Mouse (Mus musculus) MEL (cell line): ENCODE measurements around the gene Lyrm1. TPM values are rescaled to one million over a fixed set of nuclear protein-coding genes. Genes with fewer than 3 reads are reported as not detected.

Source experiments
- DNase-seq: peaks from one replicate; pipeline ENCODE4 v3.0.0; 2011; ENCODE audit warnings: low read depth, low spot score
- H3K27ac ChIP-seq: 2 replicates; pipeline ENCODE4 v1.5.1; 2012; ENCODE audit warnings: low read depth, mild to moderate bottlenecking, control low read depth, low read length, moderate library complexity; ENCODE audit not compliant: control insufficient read depth
- H3K27me3 ChIP-seq, 2 experiments: fragments of 150-350 bp in 1 of 2; sonication (generic) in 1 of 2; 2 replicates each; pipeline ENCODE4 v1.6.1; 2012; ENCODE audit warnings: low read length in 2 of 2, mild to moderate bottlenecking in 2 of 2, improper control_type of control experiment in 1 of 2, moderate library complexity in 1 of 2; ENCODE audit not compliant: insufficient read depth in 2 of 2, control insufficient read depth in 1 of 2
- H3K36me3 ChIP-seq, 2 experiments: 2 replicates each; pipeline ENCODE4 v1.6.1; 2012 to 2014; ENCODE audit warnings: low read length in 2 of 2, improper control_type of control experiment in 1 of 2, inconsistent platforms in 1 of 2, mild to moderate bottlenecking in 1 of 2; ENCODE audit not compliant: insufficient read depth in 2 of 2, control insufficient read depth in 1 of 2
- H3K4me1 ChIP-seq, 2 experiments: fragments of 150-350 bp in 1 of 2; sonication (generic) in 1 of 2; 2 replicates each; pipeline ENCODE4 v1.6.1; 2012; ENCODE audit warnings: low read length in 2 of 2, improper control_type of control experiment in 1 of 2, mild to moderate bottlenecking in 1 of 2; ENCODE audit not compliant: insufficient read depth in 2 of 2, control insufficient read depth in 1 of 2
- H3K4me3 ChIP-seq, 2 experiments: fragments of 150-350 bp in 1 of 2; sonication (generic) in 1 of 2; 2 replicates each; pipeline ENCODE4 v1.5.1; 2012; ENCODE audit warnings: low read depth in 2 of 2, low read length in 2 of 2, mild to moderate bottlenecking in 2 of 2, moderate library complexity in 2 of 2, control low read depth in 1 of 2, improper control_type of control experiment in 1 of 2; ENCODE audit not compliant: control insufficient read depth in 1 of 2, insufficient read depth in 1 of 2
- H3K79me2 ChIP-seq: 2 replicates; pipeline ENCODE4 v1.6.1; 2012; ENCODE audit warnings: mild to moderate bottlenecking, low read length, moderate library complexity; ENCODE audit not compliant: control insufficient read depth, poor library complexity, insufficient read depth
- H3K9ac ChIP-seq: 2 replicates; pipeline ENCODE4 v1.6.1; 2012; ENCODE audit warnings: low read depth, mild to moderate bottlenecking, control low read depth, low read length, moderate library complexity; ENCODE audit not compliant: control insufficient read depth, poor library complexity, severe bottlenecking
- H3K9me3 ChIP-seq: fragments of 150-350 bp; sonication (generic); replicated peaks from 2 replicates; pipeline ENCODE4 v1.6.1; 2012; ENCODE audit warnings: mild to moderate bottlenecking, low read length, improper control_type of control experiment, moderate library complexity; ENCODE audit not compliant: insufficient read depth
- CHD2 ChIP-seq: IDR thresholded peaks from 2 replicates; pipeline ENCODE4 v1.6.1; 2011; ENCODE audit warnings: low read length, improper control_type of control experiment
- ELF1 ChIP-seq: IDR thresholded peaks from 2 replicates; pipeline ENCODE4 v1.6.1; 2014; ENCODE audit warnings: low read depth, mild to moderate bottlenecking, inconsistent platforms, low read length, improper control_type of control experiment, moderate library complexity
- HCFC1 ChIP-seq: IDR thresholded peaks from 2 replicates; pipeline ENCODE4 v1.6.1; 2012; ENCODE audit warnings: low read depth, mild to moderate bottlenecking, inconsistent platforms, low read length, improper control_type of control experiment, moderate library complexity
- JUND ChIP-seq: IDR thresholded peaks from 2 replicates; pipeline ENCODE4 v1.6.1; 2011; ENCODE audit warnings: low read depth, mild to moderate bottlenecking, improper control_type of control experiment, low read length
- KAT2A ChIP-seq: conservative IDR thresholded peaks from 2 replicates; pipeline ENCODE4 v1.6.1; 2012; ENCODE audit warnings: low read depth, low read length, improper control_type of control experiment, inconsistent platforms
- MAFK ChIP-seq: IDR thresholded peaks from 2 replicates; pipeline ENCODE4 v1.6.1; 2011; ENCODE audit warnings: low read depth, mild to moderate bottlenecking, low read length, improper control_type of control experiment, borderline replicate concordance
- MAZ ChIP-seq: IDR thresholded peaks from 2 replicates; pipeline ENCODE4 v1.6.1; 2012; ENCODE audit warnings: low read depth, mild to moderate bottlenecking, inconsistent platforms, low read length, improper control_type of control experiment
- MEF2A ChIP-seq: IDR thresholded peaks from 2 replicates; pipeline ENCODE4 v1.6.1; 2014; ENCODE audit warnings: low read depth, mild to moderate bottlenecking, inconsistent platforms, low read length, improper control_type of control experiment; ENCODE audit not compliant: poor library complexity, insufficient replicate concordance, severe bottlenecking; ENCODE audit errors: extremely low read depth
- MYB ChIP-seq: IDR thresholded peaks from 2 replicates; pipeline ENCODE4 v1.6.1; 2011; ENCODE audit warnings: mild to moderate bottlenecking, low read depth, low read length, improper control_type of control experiment
- MYC ChIP-seq: IDR thresholded peaks from 2 replicates; pipeline ENCODE4 v1.6.1; 2011; ENCODE audit warnings: low read depth, mild to moderate bottlenecking, low read length, improper control_type of control experiment, moderate library complexity
- NELFE ChIP-seq: IDR thresholded peaks from 2 replicates; pipeline ENCODE4 v1.6.1; 2011; ENCODE audit warnings: low read depth, low read length, improper control_type of control experiment
- NRF1 ChIP-seq: IDR thresholded peaks from 2 replicates; pipeline ENCODE4 v1.6.1; 2014; ENCODE audit warnings: low read depth, mild to moderate bottlenecking, inconsistent platforms, low read length, improper control_type of control experiment, moderate library complexity; ENCODE audit not compliant: poor library complexity, insufficient read depth, severe bottlenecking
- POLR2AphosphoS2 ChIP-seq: IDR thresholded peaks from 2 replicates; pipeline ENCODE4 v1.6.1; 2011; ENCODE audit warnings: low read length, improper control_type of control experiment
- POLR2AphosphoS5 ChIP-seq: IDR thresholded peaks from 2 replicates; pipeline ENCODE4 v1.6.1; 2012; ENCODE audit warnings: low read depth, borderline replicate concordance, mild to moderate bottlenecking, inconsistent platforms, low read length, moderate library complexity, mixed read lengths
- RCOR1 ChIP-seq: IDR thresholded peaks from 2 replicates; pipeline ENCODE4 v1.6.1; 2012; ENCODE audit warnings: low read depth, mild to moderate bottlenecking, inconsistent platforms, low read length, improper control_type of control experiment
- TAL1 ChIP-seq: IDR thresholded peaks from 2 replicates; pipeline ENCODE4 v1.6.1; 2012; ENCODE audit warnings: mild to moderate bottlenecking, inconsistent platforms, low read length, moderate library complexity, mixed read lengths
- TBP ChIP-seq: IDR thresholded peaks from 2 replicates; pipeline ENCODE4 v1.8.0; 2011; ENCODE audit warnings: low read depth, low read length, improper control_type of control experiment
- TCF12 ChIP-seq: IDR thresholded peaks from 2 replicates; pipeline ENCODE4 v1.6.1; 2014; ENCODE audit warnings: low read depth, mild to moderate bottlenecking, inconsistent platforms, low read length, improper control_type of control experiment, moderate library complexity
- UBTF ChIP-seq: IDR thresholded peaks from 2 replicates; pipeline ENCODE4 v1.6.1; 2012; ENCODE audit warnings: low read depth, mild to moderate bottlenecking, inconsistent platforms, low read length, improper control_type of control experiment, moderate library complexity, borderline replicate concordance; ENCODE audit not compliant: insufficient read depth
- USF1 ChIP-seq: IDR thresholded peaks from 2 replicates; pipeline ENCODE4 v1.6.1; 2014; ENCODE audit warnings: low read depth, mild to moderate bottlenecking, inconsistent platforms, low read length, improper control_type of control experiment, moderate library complexity
- ZC3H11A ChIP-seq: IDR thresholded peaks from 2 replicates; pipeline ENCODE4 v1.6.1; 2012; ENCODE audit warnings: low read depth, mild to moderate bottlenecking, inconsistent platforms, low read length, improper control_type of control experiment
- ZKSCAN1 ChIP-seq: IDR thresholded peaks from 2 replicates; pipeline ENCODE4 v1.6.1; 2012; ENCODE audit warnings: low read depth, mild to moderate bottlenecking, inconsistent platforms, low read length, improper control_type of control experiment, moderate library complexity
- ZMIZ1 ChIP-seq: IDR thresholded peaks from 2 replicates; pipeline ENCODE4 v1.6.1; 2012; ENCODE audit warnings: low read depth, mild to moderate bottlenecking, inconsistent platforms, low read length, improper control_type of control experiment, moderate library complexity
- ZNF384 ChIP-seq: IDR thresholded peaks from 2 replicates; pipeline ENCODE4 v1.6.1; 2012; ENCODE audit warnings: low read depth, mild to moderate bottlenecking, inconsistent platforms, low read length, improper control_type of control experiment
- polyA plus RNA-seq, 2 experiments: library from polyadenylated mRNA; stranded (reverse) in 1 of 2; unstranded in 1 of 2; fragments of >175 nt in 1 of 2; fragments of >200 nt in 1 of 2; gene quantifications; 2 replicates each; pipeline versions ENCODE4 v1.2.1 to v1.2.4; 2012; ENCODE audit warnings: low replicate concordance in 2 of 2, low read depth in 1 of 2; ENCODE audit not compliant: insufficient read length in 2 of 2, insufficient read depth in 1 of 2, missing spikeins in 1 of 2
- total RNA-seq: library from RNA; depleted of rRNA; stranded (reverse); fragments of 300-350 nt; gene quantifications from 2 replicates; pipeline ENCODE4 v1.2.3, GENCODE M21; 2012

Lyrm1 gene
- total and polyA plus RNA-seq, 3 experiments, result 4.0 to 4.4 TPM; not detected in 1

GRCm38 (mm10) chr7:119879171-119879570 is 16.5 kb upstream of the Lyrm1 start:
- DNase-seq, result no peak
- H3K36me3 ChIP-seq, result peaks cover 0 to 7% of the 10 kb centered on the region in 2 experiments; a peak in 2 of 4 replicates
- no peak overlapping the region for H3K9ac ChIP-seq
- no peaks in the 10 kb centered on the region for H3K79me2 ChIP-seq
- H3K4me1 ChIP-seq, result no peaks in the 10 kb centered on the region; a peak in 1 of 4 replicates
- H3K27me3 ChIP-seq, result no peaks in the 10 kb centered on the region
- no peaks in the 10 kb centered on the region for H3K9me3 ChIP-seq
- H3K4me3 ChIP-seq, result no peak overlapping the region
- TF ChIP-seq ZC3H11A, result no peak
- TF ChIP-seq TAL1, result no peak
- no peak for TF ChIP-seq RCOR1
- TF ChIP-seq ELF1, result no peak
- TF ChIP-seq TCF12, result no peak
- no peak for TF ChIP-seq ZNF384
- TF ChIP-seq MAZ, result no peak
- no peak for TF ChIP-seq MYC
- no peak for TF ChIP-seq TBP
- TF ChIP-seq CHD2, result no peak
- no peak for TF ChIP-seq USF1
- no peak for TF ChIP-seq KAT2A
- no peak for TF ChIP-seq NRF1
- TF ChIP-seq ZKSCAN1, result no peak
- no peak for TF ChIP-seq MAFK
- no peak for TF ChIP-seq NELFE
- no peak for TF ChIP-seq MEF2A
- H3K27ac ChIP-seq, result no peak overlapping the region

DNA sequence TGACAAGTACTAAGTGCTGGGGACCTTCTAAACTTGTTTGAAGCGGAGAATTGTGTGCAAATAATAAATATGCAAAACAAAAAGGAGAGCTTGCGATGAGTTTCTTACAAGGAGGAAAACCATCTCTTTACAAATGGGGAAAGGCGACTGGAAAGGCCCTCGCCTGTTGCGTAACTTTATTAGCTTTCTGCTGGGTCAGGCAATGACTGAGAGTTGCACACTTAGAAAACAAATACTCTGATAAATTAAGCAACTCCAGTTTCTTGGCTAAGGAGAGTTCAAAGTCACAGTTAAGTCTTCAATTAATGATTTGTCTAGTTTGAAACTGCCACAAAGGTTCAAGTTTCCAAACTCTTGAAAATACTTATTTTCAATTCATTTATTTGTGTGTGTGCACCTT is 15.3 kb upstream of the Lyrm1 start:
- Histone ChIP-seq H3K9ac (no peak overlapping the region), H3K79me2 (no peaks in the 10 kb centered on the region), H3K36me3 (peaks cover 0 to 7% of the 10 kb centered on the region in 2 experiments; a peak in 2 of 4 replicates), H3K9me3 (no peaks in the 10 kb centered on the region), H3K4me1 (no peaks in the 10 kb centered on the region; a peak in 1 of 4 replicates), H3K27ac (no peak overlapping the region), H3K4me3 (no peak overlapping the region), H3K27me3 (no peaks in the 10 kb centered on the region)
- TF ChIP-seq MEF2A, result no peak
- no peak for TF ChIP-seq POLR2AphosphoS2
- TF ChIP-seq ZNF384, result no peak
- no peak for TF ChIP-seq UBTF
- no peak for TF ChIP-seq POLR2AphosphoS5
- no peak for TF ChIP-seq ZMIZ1
- TF ChIP-seq MYB, result no peak
- TF ChIP-seq ZKSCAN1, result no peak
- no peak for TF ChIP-seq TAL1
- TF ChIP-seq JUND, result no peak
- TF ChIP-seq ZC3H11A, result no peak
- TF ChIP-seq HCFC1, result no peak
- no peak for TF ChIP-seq RCOR1
- no peak for DNase-seq
